Mouse (Mus musculus): ENCODE data around the gene Gga1. TPM values are rescaled to one million over a fixed set of nuclear protein-coding genes. Genes with fewer than 3 reads are reported as not detected.
A peak's percentile ranks its signal among the peaks of the same experiment; 100 is the strongest.

Gene Gga1
- polyA plus RNA-seq, 1 experiment: 71.2 TPM

DNA sequence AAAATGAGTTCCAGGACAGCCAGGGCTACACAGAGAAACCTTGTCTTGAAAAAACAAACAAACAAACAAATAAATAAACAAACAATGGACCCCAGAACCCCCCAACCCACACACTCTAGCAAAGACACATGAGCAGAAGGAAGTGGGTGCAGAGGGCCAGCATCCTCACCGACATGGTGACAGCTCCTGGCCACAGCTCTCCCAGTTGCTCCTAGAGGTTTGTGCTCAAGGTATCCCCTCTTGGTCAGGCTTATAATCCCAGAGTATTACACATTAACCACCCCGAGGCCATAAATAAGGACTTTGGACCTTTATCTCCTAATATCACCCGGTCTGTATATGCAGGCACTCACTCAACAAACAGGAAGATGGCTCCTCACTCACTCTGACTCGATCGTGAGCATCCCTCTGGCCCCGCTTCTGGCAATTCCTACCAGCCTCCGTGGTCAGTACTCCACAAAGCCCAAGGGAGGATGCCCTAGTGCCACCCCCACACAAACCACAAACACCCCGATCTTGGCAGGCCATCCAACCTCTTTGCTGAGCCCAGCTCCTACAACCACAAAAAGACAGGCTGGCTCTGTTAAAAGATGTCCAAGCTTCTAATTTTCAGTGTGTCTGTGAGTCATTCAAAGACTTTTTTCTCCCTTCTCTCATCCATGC lies 21.6 kb upstream of the Gga1 start, which contains the start of gene Lgals2:
Gene Lgals2, minus strand, starts transcription at position 227 of the 663 bp plus-strand sequence.
- H3K79me3 ChIP-seq (ENCODE audit: low read depth): no peaks in the 10 kb centered on the region
- H3K4me3 ChIP-seq (ENCODE audit: insufficient read depth, poor library complexity, severe bottlenecking): no peak within 1 kb of the TSS
- no peaks in the 10 kb centered on the region for H3K27me3 ChIP-seq (ENCODE audit: control insufficient read depth, insufficient read depth, insufficient read length)
- H3K36me3 ChIP-seq (ENCODE audit: control insufficient read depth, insufficient read depth): no peaks in the 10 kb centered on the region
- peak within 1 kb of the TSS; percentile 31 for H3ac ChIP-seq (ENCODE audit: control insufficient read depth, insufficient read length, low read depth)
- no peaks in the 10 kb centered on the region for H3K79me2 ChIP-seq (ENCODE audit: control insufficient read depth, insufficient read depth)
- TF ChIP-seq MYOD1 (IDR thresholded peaks at IDR 0.05; ENCODE audit: control insufficient read depth, insufficient read length, low read depth) (peak; percentile 21), MAX (IDR thresholded peaks at IDR 0.05) (peak; percentile 19), FOSL1 (IDR thresholded peaks at IDR 0.05; ENCODE audit: insufficient read depth, low read length, poor library complexity, severe bottlenecking) (peak; percentile 22), CTCF (IDR thresholded peaks at IDR 0.05; ENCODE audit: control insufficient read depth, insufficient read depth, insufficient read length) (no peak), MYOG (IDR thresholded peaks at IDR 0.05; ENCODE audit: control insufficient read depth, extremely low read depth, insufficient read length) (no peak)

DNA sequence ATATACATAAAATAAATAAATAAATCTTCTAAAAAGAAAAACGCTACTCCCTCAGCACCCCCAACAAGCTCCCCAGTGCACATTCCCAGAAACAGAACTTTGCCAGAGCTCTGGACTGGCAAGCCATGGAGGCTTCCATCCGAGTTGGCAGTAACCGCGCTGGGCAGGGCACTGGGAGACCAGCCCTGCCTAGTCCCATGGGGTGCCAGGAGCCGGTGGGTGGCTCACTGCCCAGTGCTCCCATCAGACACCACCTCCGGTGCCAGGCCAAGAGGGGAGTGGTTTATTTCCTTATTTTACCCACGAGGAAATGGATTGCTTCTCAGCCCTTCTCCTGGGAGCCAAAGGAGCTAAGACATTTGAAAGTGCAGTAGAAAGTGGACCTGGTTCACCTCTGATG lies 20.0 kb upstream of the Gga1 start:
- Histone ChIP-seq H3K4me3 (ENCODE audit: insufficient read depth, poor library complexity, severe bottlenecking) (no peak overlapping the region), H3K79me3 (ENCODE audit: low read depth) (no peaks in the 10 kb centered on the region), H3K79me2 (ENCODE audit: control insufficient read depth, insufficient read depth) (no peaks in the 10 kb centered on the region), H3K27me3 (ENCODE audit: control insufficient read depth, insufficient read depth, insufficient read length) (no peaks in the 10 kb centered on the region), H3ac (ENCODE audit: control insufficient read depth, insufficient read length, low read depth) (no peak overlapping the region), H3K36me3 (ENCODE audit: control insufficient read depth, insufficient read depth) (no peaks in the 10 kb centered on the region)
- TF ChIP-seq CEBPB (IDR thresholded peaks at IDR 0.05; ENCODE audit: low read depth) (no peak), MAX (IDR thresholded peaks at IDR 0.05) (peak; percentile 60)

DNA sequence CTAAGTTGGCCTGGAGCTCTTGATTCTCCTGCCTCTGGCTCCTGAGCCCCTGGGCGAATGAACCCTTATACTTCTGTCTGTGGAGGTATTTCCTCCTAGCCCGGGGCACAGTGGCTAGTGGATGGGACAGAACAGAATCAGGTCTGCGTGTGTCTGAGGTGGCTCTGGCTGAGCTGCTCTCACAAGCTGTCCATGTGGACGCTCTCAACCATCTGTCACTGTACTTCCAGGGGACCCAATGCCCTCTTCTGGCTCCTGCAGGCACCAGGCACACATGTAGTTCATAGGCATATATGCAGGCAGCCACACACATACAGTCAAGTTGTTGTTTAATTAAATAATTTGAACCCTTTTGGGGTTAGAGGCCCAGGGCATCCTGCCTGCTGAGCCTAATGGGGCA lies 17.7 kb upstream of the Gga1 start:
- Histone ChIP-seq H3K79me3 (ENCODE audit: low read depth) (no peaks in the 10 kb centered on the region), H3K27me3 (ENCODE audit: control insufficient read depth, insufficient read depth, insufficient read length) (no peaks in the 10 kb centered on the region), H3K36me3 (ENCODE audit: control insufficient read depth, insufficient read depth) (no peaks in the 10 kb centered on the region), H3K4me3 (ENCODE audit: insufficient read depth, poor library complexity, severe bottlenecking) (no peak overlapping the region), H3ac (ENCODE audit: control insufficient read depth, insufficient read length, low read depth) (no peak overlapping the region), H3K79me2 (ENCODE audit: control insufficient read depth, insufficient read depth) (no peaks in the 10 kb centered on the region)
- TF ChIP-seq FOSL1 (IDR thresholded peaks at IDR 0.05; ENCODE audit: insufficient read depth, low read length, poor library complexity, severe bottlenecking) (no peak), CTCF (IDR thresholded peaks at IDR 0.05; ENCODE audit: control insufficient read depth, insufficient read depth, insufficient read length) (no peak), MYOD1 (IDR thresholded peaks at IDR 0.05; ENCODE audit: control insufficient read depth, insufficient read length, low read depth) (no peak), MAX (IDR thresholded peaks at IDR 0.05) (no peak), USF1 (IDR thresholded peaks at IDR 0.05; ENCODE audit: low read depth) (no peak), MYOG (IDR thresholded peaks at IDR 0.05; ENCODE audit: control insufficient read depth, extremely low read depth, insufficient read length) (no peak), CEBPB (IDR thresholded peaks at IDR 0.05; ENCODE audit: low read depth) (no peak)

- H3ac ChIP-seq (ENCODE audit: control insufficient read depth, insufficient read length, low read depth): no peak overlapping the region
- TF ChIP-seq MAX (IDR thresholded peaks at IDR 0.05) (no peak), FOSL1 (IDR thresholded peaks at IDR 0.05; ENCODE audit: insufficient read depth, low read length, poor library complexity, severe bottlenecking) (no peak), CEBPB (IDR thresholded peaks at IDR 0.05; ENCODE audit: low read depth) (no peak), CTCF (IDR thresholded peaks at IDR 0.05; ENCODE audit: control insufficient read depth, insufficient read depth, insufficient read length) (no peak), MYOG (IDR thresholded peaks at IDR 0.05; ENCODE audit: control insufficient read depth, extremely low read depth, insufficient read length) (no peak)
- H3K27me3 ChIP-seq (ENCODE audit: control insufficient read depth, insufficient read depth, insufficient read length): no peaks in the 10 kb centered on the region
- no peak overlapping the region for H3K4me3 ChIP-seq (ENCODE audit: insufficient read depth, poor library complexity, severe bottlenecking)
- H3K79me3 ChIP-seq (ENCODE audit: low read depth): no peaks in the 10 kb centered on the region
- no peaks in the 10 kb centered on the region for H3K79me2 ChIP-seq (ENCODE audit: control insufficient read depth, insufficient read depth)
- H3K36me3 ChIP-seq (ENCODE audit: control insufficient read depth, insufficient read depth): no peaks in the 10 kb centered on the region
These were observed 17.3 kb upstream of the Gga1 start for GRCm38 (mm10) chr15:78859714-78860113.

DNA sequence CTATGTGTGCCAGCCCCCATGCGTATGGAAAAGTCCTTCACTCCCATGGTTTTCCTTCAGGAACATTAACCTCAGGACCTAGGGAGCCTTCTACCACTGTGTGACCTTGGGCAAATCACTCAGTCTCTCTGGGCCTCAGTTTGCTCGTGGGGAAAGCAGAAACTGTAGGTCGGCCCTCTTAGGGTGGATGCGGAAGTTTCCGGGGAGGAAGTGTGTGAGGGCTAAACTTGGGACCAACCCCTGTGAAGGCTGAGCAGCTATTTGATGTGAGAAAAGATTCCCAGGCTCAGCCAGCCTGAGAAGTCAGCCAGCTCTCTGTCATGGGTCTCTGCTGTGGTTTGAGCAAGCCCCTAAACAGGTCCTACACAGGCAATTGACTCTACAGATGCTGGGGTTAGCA lies 14.7 kb upstream of the Gga1 start:
- H3K79me2 ChIP-seq (ENCODE audit: control insufficient read depth, insufficient read depth): no peaks in the 10 kb centered on the region
- no peak overlapping the region for H3ac ChIP-seq (ENCODE audit: control insufficient read depth, insufficient read length, low read depth)
- H3K36me3 ChIP-seq (ENCODE audit: control insufficient read depth, insufficient read depth): no peaks in the 10 kb centered on the region
- H3K27me3 ChIP-seq (ENCODE audit: control insufficient read depth, insufficient read depth, insufficient read length): no peaks in the 10 kb centered on the region
- no peak for TF ChIP-seq MYOG (IDR thresholded peaks at IDR 0.05; ENCODE audit: control insufficient read depth, extremely low read depth, insufficient read length)
- no peak for TF ChIP-seq CTCF (IDR thresholded peaks at IDR 0.05; ENCODE audit: control insufficient read depth, insufficient read depth, insufficient read length)
- TF ChIP-seq USF1 (IDR thresholded peaks at IDR 0.05; ENCODE audit: low read depth): no peak
- TF ChIP-seq MYOD1 (IDR thresholded peaks at IDR 0.05; ENCODE audit: control insufficient read depth, insufficient read length, low read depth): no peak
- TF ChIP-seq FOSL1 (IDR thresholded peaks at IDR 0.05; ENCODE audit: insufficient read depth, low read length, poor library complexity, severe bottlenecking): no peak
- no peak for TF ChIP-seq MAX (IDR thresholded peaks at IDR 0.05)
- no peak for TF ChIP-seq CEBPB (IDR thresholded peaks at IDR 0.05; ENCODE audit: low read depth)
- H3K79me3 ChIP-seq (ENCODE audit: low read depth): no peaks in the 10 kb centered on the region
- no peak overlapping the region for H3K4me3 ChIP-seq (ENCODE audit: insufficient read depth, poor library complexity, severe bottlenecking)

- Histone ChIP-seq H3K4me3 (ENCODE audit: insufficient read depth, poor library complexity, severe bottlenecking) (no peak overlapping the region), H3ac (ENCODE audit: control insufficient read depth, insufficient read length, low read depth) (no peak overlapping the region), H3K27me3 (ENCODE audit: control insufficient read depth, insufficient read depth, insufficient read length) (no peaks in the 10 kb centered on the region)
These were observed 13.8 kb upstream of the Gga1 start for GRCm38 (mm10) chr15:78863154-78863553.

More at GRCm38 (mm10) chr15:78863154-78863553, 13.8 kb upstream of the Gga1 start:
- H3K79me3 ChIP-seq (ENCODE audit: low read depth): no peaks in the 10 kb centered on the region
- TF ChIP-seq USF1 (IDR thresholded peaks at IDR 0.05; ENCODE audit: low read depth) (peak; percentile 77), FOSL1 (IDR thresholded peaks at IDR 0.05; ENCODE audit: insufficient read depth, low read length, poor library complexity, severe bottlenecking) (no peak)
- H3K79me2 ChIP-seq (ENCODE audit: control insufficient read depth, insufficient read depth): no peaks in the 10 kb centered on the region
- H3K36me3 ChIP-seq (ENCODE audit: control insufficient read depth, insufficient read depth): no peaks in the 10 kb centered on the region

Measured in C2C12 (cell line).